Mouse (Mus musculus) forebrain, embryonic 11.5 days (tissue): ENCODE data around the gene Tcam1. TPM values are rescaled to one million over a fixed set of nuclear protein-coding genes. Genes with fewer than 3 reads are reported as not detected.

Experiments used
- ATAC-seq: fragments of 200-750 bp; cut with Nextera tagmentation; replicated peaks from 2 replicates; pipeline ENCODE4 v1.8.0; 2017; ENCODE audit warnings: moderate TSS enrichment; ENCODE audit not compliant: low FRiP score
- DNase-seq: peaks from one replicate; pipeline ENCODE4 v3.0.0-alpha.2; 2017; ENCODE audit warnings: low spot score
- H3K27ac ChIP-seq: fragments of 300-500 bp; sonication (generic); 2 replicates; pipeline ENCODE4 v1.5.1; 2014; ENCODE audit warnings: low read depth, low read length
- H3K27me3 ChIP-seq: fragments of 300-500 bp; sonication (generic); 2 replicates; pipeline ENCODE4 v1.6.1; 2014; ENCODE audit warnings: mild to moderate bottlenecking, low read length, mixed read lengths; ENCODE audit not compliant: control insufficient read depth, insufficient read depth
- H3K36me3 ChIP-seq: fragments of 300-500 bp; sonication (generic); 2 replicates; pipeline ENCODE4 v1.6.1; 2014; ENCODE audit warnings: mild to moderate bottlenecking, low read length, moderate library complexity, mixed read lengths; ENCODE audit not compliant: control insufficient read depth, insufficient read depth
- H3K4me1 ChIP-seq: fragments of 300-500 bp; sonication (generic); replicated peaks from 2 replicates; pipeline ENCODE4 v1.6.1; 2014; ENCODE audit warnings: low read length, mixed read lengths; ENCODE audit not compliant: control insufficient read depth, insufficient read depth
- H3K4me2 ChIP-seq: fragments of 300-500 bp; sonication (generic); 2 replicates; pipeline ENCODE4 v1.6.1; 2014; ENCODE audit warnings: low read depth, mild to moderate bottlenecking, low read length, moderate library complexity, mixed read lengths; ENCODE audit not compliant: severe bottlenecking
- H3K4me3 ChIP-seq: fragments of 300-500 bp; sonication (generic); 2 replicates; pipeline ENCODE4 v1.5.1; 2014; ENCODE audit warnings: low read depth, low read length
- H3K9ac ChIP-seq: fragments of 300-500 bp; sonication (generic); 2 replicates; pipeline ENCODE4 v1.6.1; 2014; ENCODE audit warnings: low read length
- H3K9me3 ChIP-seq: fragments of 300-500 bp; sonication (generic); 2 replicates; pipeline ENCODE4 v1.6.1; 2016; ENCODE audit warnings: low read length, mixed read lengths; ENCODE audit not compliant: control insufficient read depth
- WGBS: fragments of 180-500 bp; shearing (Covaris S2); extraction: QIAGEN DNeasy Blood & Tissue Kit; methylation state at CpG from one replicate; pipeline ENCODE4 v1.1.7; 2014; 5-methylcytosine and 5-hydroxymethylcytosine counted together
- polyA plus RNA-seq: library from polyadenylated mRNA; unstranded; fragments of >200 nt; fragmentation: Nextera tagmentation; extraction: Ambion mirVana; gene quantifications from 2 replicates; pipeline ENCODE4 v1.2.1, GENCODE M21; 2014

Gene Tcam1
- polyA plus RNA-seq, 1 experiment from 2014 or later, result 0.15 TPM

DNA sequence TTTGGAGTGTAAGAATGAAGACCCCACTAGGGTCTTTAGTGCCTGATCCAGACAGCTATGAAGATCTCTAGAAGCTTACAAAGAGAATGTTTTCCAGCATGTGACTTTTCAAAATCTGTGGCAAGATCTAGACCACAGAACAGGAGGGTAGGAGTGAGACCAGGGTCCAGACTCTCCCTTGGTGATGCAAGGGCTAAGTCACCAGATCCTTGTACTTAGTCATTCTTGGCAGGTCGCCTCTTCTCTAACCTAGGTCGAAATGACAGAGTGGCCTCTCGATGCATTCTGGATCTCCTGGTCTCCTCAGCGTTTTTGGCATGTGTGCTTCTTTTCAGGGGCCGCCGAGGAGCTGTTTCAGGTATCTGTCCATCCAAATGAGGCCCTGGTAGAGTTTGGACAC, 6.0 kb downstream of the Tcam1 start:
- Histone ChIP-seq H3K36me3 (no peaks in the 10 kb centered on the region), H3K9ac (no peak overlapping the region), H3K9me3 (no peaks in the 10 kb centered on the region), H3K4me3 (no peak overlapping the region), H3K27me3 (no peaks in the 10 kb centered on the region), H3K4me2 (no peak overlapping the region), H3K4me1 (no peaks in the 10 kb centered on the region), H3K27ac (no peak overlapping the region)
- 89% methylated on average over 6 of the region's 6 CpGs for WGBS
- DNase-seq (no peak), ATAC-seq (no peak)

DNA sequence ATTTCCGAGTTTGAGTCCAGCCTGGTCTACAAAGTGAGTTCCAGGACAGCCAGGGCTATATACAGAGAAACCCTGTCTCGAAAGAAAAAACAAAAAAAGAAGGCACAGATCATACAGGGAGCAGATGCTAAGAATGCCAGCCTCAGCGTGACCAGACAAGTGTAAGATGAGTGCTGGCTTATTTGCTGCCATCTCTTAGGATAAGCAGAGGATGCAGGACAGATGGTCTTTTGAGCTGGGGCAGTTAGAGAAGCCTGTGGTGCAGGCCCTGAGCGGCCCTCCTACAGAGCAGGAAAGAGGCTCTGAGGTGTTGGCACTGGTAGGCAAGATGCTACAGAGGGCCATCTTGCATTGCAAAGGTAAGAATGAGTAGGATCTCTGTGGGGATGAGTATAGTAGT, 6.9 kb downstream of the Tcam1 start:
- H3K9ac ChIP-seq, result no peak overlapping the region
- H3K9me3 ChIP-seq, result no peaks in the 10 kb centered on the region
- H3K4me3 ChIP-seq, result no peak overlapping the region
- no peak overlapping the region for H3K27ac ChIP-seq
- no peak overlapping the region for H3K4me2 ChIP-seq
- ATAC-seq (no peak), DNase-seq (no peak)
- no peaks in the 10 kb centered on the region for H3K4me1 ChIP-seq
- no peaks in the 10 kb centered on the region for H3K27me3 ChIP-seq
- 84% methylated on average over 4 of the region's 4 CpGs for WGBS
- no peaks in the 10 kb centered on the region for H3K36me3 ChIP-seq

DNA sequence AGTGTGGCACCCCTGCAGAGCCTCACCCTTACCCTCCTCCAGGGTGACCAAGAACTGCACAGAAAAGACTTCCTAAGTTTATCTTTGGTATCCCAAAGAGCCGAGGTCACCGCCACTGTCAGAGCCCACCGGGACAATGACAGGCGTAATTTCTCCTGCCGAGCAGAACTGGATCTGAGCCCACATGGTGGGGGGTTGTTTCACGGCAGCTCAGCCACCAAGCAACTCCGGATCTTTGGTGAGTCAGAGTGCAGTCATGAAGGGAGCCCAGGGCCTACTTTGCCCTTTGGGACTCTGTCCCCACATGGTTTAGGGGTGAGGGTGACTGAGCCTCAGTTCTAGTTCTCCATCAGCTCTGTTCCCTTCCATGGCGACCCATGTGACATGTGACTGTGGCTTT, 7.7 kb downstream of the Tcam1 start:
- H3K27ac ChIP-seq, result no peak overlapping the region
- H3K27me3 ChIP-seq, result no peaks in the 10 kb centered on the region
- H3K4me3 ChIP-seq, result no peak overlapping the region
- no peak for DNase-seq
- H3K36me3 ChIP-seq, result no peaks in the 10 kb centered on the region
- no peak for ATAC-seq
- no peak overlapping the region for H3K4me2 ChIP-seq
- H3K4me1 ChIP-seq, result no peaks in the 10 kb centered on the region
- H3K9me3 ChIP-seq, result no peaks in the 10 kb centered on the region
- 80% methylated on average over 8 of the region's 8 CpGs for WGBS
- no peak overlapping the region for H3K9ac ChIP-seq

DNA sequence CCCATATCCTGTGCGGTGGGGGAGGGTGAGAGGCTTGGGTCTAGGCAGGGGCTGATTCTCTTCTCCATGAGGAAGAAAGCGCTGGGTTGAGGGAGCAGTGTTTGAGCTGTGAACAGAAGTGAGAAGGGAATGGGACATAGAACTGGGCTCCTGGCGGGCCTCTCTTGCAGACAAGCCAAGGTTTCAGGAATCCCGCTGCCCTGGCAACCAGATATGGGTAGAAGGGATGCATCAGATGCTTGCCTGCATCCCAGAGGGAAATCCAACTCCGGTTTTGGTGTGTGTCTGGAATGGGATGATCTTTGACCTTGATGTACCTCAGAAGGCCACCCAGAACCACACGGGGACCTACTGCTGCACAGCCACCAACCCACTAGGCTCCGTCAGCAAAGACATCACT, 9.7 kb downstream of the Tcam1 start:
- H3K27me3 ChIP-seq, result no peaks in the 10 kb centered on the region
- no peak for ATAC-seq
- 90% methylated on average over 7 of the region's 7 CpGs for WGBS

DNA sequence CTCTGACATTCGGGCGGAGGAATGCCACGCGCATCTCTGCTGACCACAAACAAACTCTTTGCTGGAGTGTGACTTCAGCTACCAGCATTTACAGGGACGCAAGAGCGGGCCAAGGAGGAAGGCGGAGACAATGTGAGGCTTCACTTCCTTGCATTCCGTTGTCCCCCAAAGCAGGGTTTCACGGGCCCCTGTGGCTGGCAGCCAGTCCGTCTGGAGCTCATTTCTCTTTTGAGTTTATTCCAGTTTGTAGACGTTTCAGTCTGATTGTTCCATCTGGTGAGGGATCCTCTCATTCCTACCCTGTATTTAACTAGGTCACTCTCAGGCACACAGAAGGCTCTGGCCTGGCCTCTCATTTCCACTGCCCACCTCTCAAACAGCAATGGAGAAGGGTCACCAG, 10.5 kb downstream of the Tcam1 start:
- Histone ChIP-seq H3K9me3 (no peaks in the 10 kb centered on the region), H3K4me2 (no peak overlapping the region), H3K4me1 (no peaks in the 10 kb centered on the region), H3K4me3 (no peak overlapping the region), H3K9ac (no peak overlapping the region), H3K27ac (no peak overlapping the region), H3K36me3 (no peaks in the 10 kb centered on the region), H3K27me3 (no peaks in the 10 kb centered on the region)
- WGBS, result 81% methylated on average over 11 of the region's 11 CpGs
- DNase-seq (no peak), ATAC-seq (no peak)

More for the DNA sequence above, 9.7 kb downstream of the Tcam1 start:
- Histone ChIP-seq H3K27ac (no peak overlapping the region), H3K4me3 (no peak overlapping the region), H3K9ac (no peak overlapping the region), H3K36me3 (no peaks in the 10 kb centered on the region), H3K4me2 (no peak overlapping the region), H3K9me3 (no peaks in the 10 kb centered on the region), H3K4me1 (no peaks in the 10 kb centered on the region)
- DNase-seq, result no peak

DNA sequence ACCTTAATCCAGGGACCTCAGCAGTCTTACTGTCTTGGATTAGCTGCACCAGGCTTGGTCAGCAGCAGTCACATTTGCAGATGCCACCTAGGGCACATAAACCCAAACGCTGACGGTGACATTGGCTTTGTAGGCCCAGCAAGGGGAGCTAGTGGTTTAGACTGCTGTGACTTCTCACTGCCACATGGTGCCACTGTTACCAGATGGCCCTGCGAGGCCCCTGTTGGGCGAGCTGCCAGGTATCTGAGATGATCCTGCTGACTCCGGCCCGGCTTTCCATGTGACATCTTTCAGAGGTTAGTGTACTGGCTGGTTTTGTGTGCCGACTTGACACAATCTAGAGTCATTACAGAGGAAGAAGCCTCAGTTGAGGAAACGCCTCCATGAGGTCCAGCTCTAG, 12.9 kb downstream of the Tcam1 start:
- Histone ChIP-seq H3K27me3 (no peaks in the 10 kb centered on the region), H3K4me1 (no peaks in the 10 kb centered on the region), H3K27ac (no peak overlapping the region), H3K4me3 (no peak overlapping the region), H3K9me3 (no peaks in the 10 kb centered on the region), H3K4me2 (no peak overlapping the region), H3K36me3 (no peaks in the 10 kb centered on the region), H3K9ac (no peak overlapping the region)
- DNase-seq (no peak), ATAC-seq (no peak)
- 76% methylated on average over 8 of the region's 8 CpGs for WGBS

DNA sequence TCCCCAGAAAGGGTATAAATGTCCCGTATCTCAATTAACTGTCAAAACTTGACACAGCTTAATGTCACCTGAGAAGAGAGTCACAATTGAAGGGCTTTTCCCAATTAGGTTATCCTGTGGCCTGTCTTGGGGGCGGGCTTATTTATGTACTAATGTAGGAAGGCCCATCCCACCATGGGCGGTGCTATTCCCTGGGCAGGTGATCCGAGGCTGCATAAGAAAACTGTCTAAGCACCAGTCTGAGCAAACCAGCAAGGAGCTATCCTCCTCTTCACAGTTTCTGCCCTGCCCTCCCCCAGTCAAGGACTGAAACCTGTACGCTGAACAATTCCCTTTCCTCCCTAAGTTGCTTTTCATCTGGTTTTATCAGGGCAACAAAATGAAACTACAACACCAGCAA, 13.9 kb downstream of the Tcam1 start:
- no peaks in the 10 kb centered on the region for H3K9me3 ChIP-seq
- DNase-seq (no peak), ATAC-seq (no peak)
- no peak overlapping the region for H3K4me2 ChIP-seq
- H3K27ac ChIP-seq, result no peak overlapping the region
- H3K4me1 ChIP-seq, result no peaks in the 10 kb centered on the region
- H3K36me3 ChIP-seq, result no peaks in the 10 kb centered on the region
- WGBS, result 90% methylated on average over 5 of the region's 5 CpGs
- no peaks in the 10 kb centered on the region for H3K27me3 ChIP-seq
- no peak overlapping the region for H3K4me3 ChIP-seq
- H3K9ac ChIP-seq, result no peak overlapping the region

DNA sequence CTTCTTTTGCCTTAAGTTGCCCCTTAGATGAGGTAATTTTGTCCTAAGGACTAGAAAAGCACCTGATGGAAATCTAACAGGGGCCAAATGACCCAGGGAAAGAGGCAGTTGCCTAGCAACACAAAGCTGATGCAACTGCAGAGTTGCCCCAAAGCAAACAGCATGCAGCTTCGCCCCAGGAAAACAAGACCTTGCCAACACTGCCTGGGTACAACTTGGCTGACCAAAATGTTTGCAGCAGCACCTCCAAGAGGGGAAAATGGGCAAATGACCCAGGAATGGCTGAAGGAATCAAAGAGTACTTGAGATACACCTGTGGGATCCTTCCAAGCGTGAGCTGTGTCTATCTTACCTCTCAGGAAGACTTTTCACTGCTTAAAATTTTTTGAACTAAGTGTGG, 15.4 kb downstream of the Tcam1 start:
- H3K4me1 ChIP-seq, result no peaks in the 10 kb centered on the region
- no peak overlapping the region for H3K27ac ChIP-seq
- H3K36me3 ChIP-seq, result no peaks in the 10 kb centered on the region
- H3K9me3 ChIP-seq, result no peaks in the 10 kb centered on the region
- ATAC-seq (no peak), DNase-seq (no peak)
- 91% methylated on average over 2 of the region's 2 CpGs for WGBS
- no peak overlapping the region for H3K9ac ChIP-seq
- H3K4me2 ChIP-seq, result no peak overlapping the region
- no peak overlapping the region for H3K4me3 ChIP-seq
- no peaks in the 10 kb centered on the region for H3K27me3 ChIP-seq

DNA sequence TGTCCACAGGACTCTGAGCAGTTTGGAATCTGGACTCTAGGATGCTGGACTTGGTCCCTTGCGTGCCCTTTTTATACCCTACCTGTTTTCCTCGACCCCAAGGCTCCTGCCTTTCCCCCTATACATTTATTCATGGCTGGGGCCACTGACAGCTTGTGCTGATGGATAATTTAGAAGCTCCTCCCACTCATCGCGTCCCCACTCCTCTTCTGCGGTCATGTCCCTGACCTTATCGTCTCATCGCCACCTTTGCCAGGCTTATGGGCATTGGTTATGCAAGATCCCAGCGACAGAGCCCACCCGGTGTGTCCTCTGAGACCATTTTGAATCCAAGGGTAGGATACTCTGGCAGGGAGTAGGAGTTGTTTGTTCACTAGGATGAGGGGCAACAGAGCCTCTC, 25.3 kb downstream of the Tcam1 start, which contains the start of gene Gh:
TSS of gene Gh (minus strand) at position 101 of the 400 bp plus-strand sequence.
- DNase-seq, result no peak
- Histone ChIP-seq H3K4me1 (no peaks in the 10 kb centered on the region), H3K27ac (no peak within 1 kb of the TSS), H3K4me3 (no peak within 1 kb of the TSS), H3K9me3 (no peaks in the 10 kb centered on the region), H3K27me3 (no peaks in the 10 kb centered on the region), H3K36me3 (no peaks in the 10 kb centered on the region), H3K4me2 (no peak within 1 kb of the TSS), H3K9ac (no peak within 1 kb of the TSS)
- no peak for ATAC-seq
- 85% methylated on average over 9 of the region's 9 CpGs for WGBS
